ENCODE assay signal across 8 mouse cellular contexts in genomic region chr12:11149421-11150191, GRCm38 (mm10). TPM values are rescaled to one million over a fixed set of nuclear protein-coding genes. Genes with fewer than 3 reads are reported as not detected.
DNase-seq lines count a peak whose midpoint lies in the region; ATAC-seq and TF ChIP-seq lines count a peak whose summit lies in the region.

No protein-coding gene starts in this region.

- H3K27ac ChIP-seq in forebrain, embryonic 14.5 days (ENCODE audit: low read depth, low read length): no peak overlapping the region
- H3K27ac ChIP-seq in heart, postnatal 0 days (ENCODE audit: low read depth): no peak overlapping the region
- no peak overlapping the region for H3K27ac ChIP-seq in liver, embryonic 16.5 days (ENCODE audit: low read length)
- no peak overlapping the region for H3K27ac ChIP-seq in olfactory bulb, adult 2 months (ENCODE audit: insufficient read depth, low read depth, low read length)

- peak; percentile 79 for ATAC-seq in forebrain, embryonic 14.5 days
- ATAC-seq in heart, postnatal 0 days (ENCODE audit: insufficient read depth, low read depth): peak; percentile 38; the same call in 1 of the 2 replicates
- no peak for ATAC-seq in liver, embryonic 16.5 days (ENCODE audit: low read depth)
- ATAC-seq in erythroid progenitor cell, adult 5-6 weeks (replicated peaks; ENCODE audit: low FRiP score, poor library complexity, severe bottlenecking): no peak

- H3K36me3 ChIP-seq in forebrain, embryonic 14.5 days (ENCODE audit: control insufficient read depth, insufficient read depth, low read length): no peaks in the 10 kb centered on the region
- no peaks in the 10 kb centered on the region for H3K36me3 ChIP-seq in heart, postnatal 0 days (replicated peaks; ENCODE audit: control insufficient read depth, insufficient read depth, low read length)
- H3K36me3 ChIP-seq in liver, embryonic 16.5 days (ENCODE audit: control insufficient read depth, insufficient read depth): no peaks in the 10 kb centered on the region

- no peaks in the 10 kb centered on the region for H3K9me3 ChIP-seq in forebrain, embryonic 14.5 days (replicated peaks; ENCODE audit: control insufficient read depth, low read length)
- H3K9me3 ChIP-seq in heart, postnatal 0 days (replicated peaks; ENCODE audit: control insufficient read depth, low read length): no peaks in the 10 kb centered on the region
- H3K9me3 ChIP-seq in liver, embryonic 16.5 days (replicated peaks; ENCODE audit: control insufficient read depth, low read length): no peaks in the 10 kb centered on the region

- peak overlapping the region; percentile 99 for H3K4me2 ChIP-seq in forebrain, embryonic 14.5 days (ENCODE audit: low read length)
- H3K4me2 ChIP-seq in heart, postnatal 0 days (ENCODE audit: low read depth, low read length): peak overlapping the region; percentile 93
- H3K4me2 ChIP-seq in liver, embryonic 16.5 days (ENCODE audit: low read depth, low read length): peak overlapping the region; percentile 54

- no peak for TF ChIP-seq EP300 in heart, postnatal 0 days (IDR thresholded peaks at IDR 0.05; ENCODE audit: low read depth)

- WGBS in forebrain, embryonic 14.5 days: under 1% methylated on average over 36 of the region's 41 CpGs
- WGBS in heart, postnatal 0 days: 1% methylated on average over 41 of the region's 41 CpGs
- WGBS in liver, embryonic 16.5 days (ENCODE audit: insufficient replicate concordance): under 1% methylated on average over 41 of the region's 41 CpGs
- WGBS in olfactory bulb, adult 2 months: under 1% methylated on average over 41 of the region's 41 CpGs

- TF ChIP-seq POLR2A in olfactory bulb, adult 2 months (IDR thresholded peaks at IDR 0.05; ENCODE audit: insufficient read depth, low read depth, low read length): no peak

- peaks cover 17% of the 10 kb centered on the region for H3K27me3 ChIP-seq in forebrain, embryonic 14.5 days (replicated peaks; ENCODE audit: control insufficient read depth, insufficient read depth, low read length)
- peaks cover 41% of the 10 kb centered on the region for H3K27me3 ChIP-seq in heart, postnatal 0 days (ENCODE audit: control insufficient read depth, insufficient read depth, low read length)
- H3K27me3 ChIP-seq in liver, embryonic 16.5 days (ENCODE audit: control insufficient read depth, insufficient read depth, low read depth, low read length): peaks cover 37% of the 10 kb centered on the region

- peak; percentile 16 to 24 for DNase-seq in left cerebral cortex, adult 18-20 months (ENCODE audit: low spot score in 2 of 2)
- no peak for DNase-seq in left cerebral cortex, adult 11 months (ENCODE audit: low spot score)
- DNase-seq in forebrain, embryonic 14.5 days (ENCODE audit: low spot score): peak; percentile 64
- DNase-seq in heart, postnatal 0 days (ENCODE audit: low spot score): no peak
- DNase-seq in kidney, postnatal 25 days: peak; percentile 30 to 60

- TF ChIP-seq CTCF in heart, postnatal 0 days (IDR thresholded peaks at IDR 0.05; ENCODE audit: low read depth): 0 out of 2 replicates have a peak, but pooled peaks have one; percentile 6
- TF ChIP-seq CTCF in olfactory bulb, adult 2 months (IDR thresholded peaks at IDR 0.05; ENCODE audit: insufficient read depth, low read depth, low read length): no peak

- peaks cover 10% of the 10 kb centered on the region; the same call in 1 of the 2 replicates for H3K4me1 ChIP-seq in forebrain, embryonic 14.5 days (ENCODE audit: control insufficient read depth, insufficient read depth, low read length)
- H3K4me1 ChIP-seq in heart, postnatal 0 days (ENCODE audit: control insufficient read depth, insufficient read depth): peaks cover 8% of the 10 kb centered on the region; the same call in 1 of the 2 replicates
- H3K4me1 ChIP-seq in liver, embryonic 16.5 days (ENCODE audit: control insufficient read depth, low read depth, low read length): no peaks in the 10 kb centered on the region
- H3K4me1 ChIP-seq in olfactory bulb, adult 2 months (ENCODE audit: control insufficient read depth, insufficient read depth, low read length): peaks cover 17% of the 10 kb centered on the region

- H3K4me3 ChIP-seq in forebrain, embryonic 14.5 days (ENCODE audit: low read depth, low read length): peak overlapping the region; percentile 58
- H3K4me3 ChIP-seq in heart, postnatal 0 days (ENCODE audit: low read depth, low read length): peak overlapping the region; percentile 60
- peak overlapping the region; percentile 44 for H3K4me3 ChIP-seq in liver, embryonic 16.5 days (ENCODE audit: low read depth, low read length)
- peak overlapping the region; percentile 50 for H3K4me3 ChIP-seq in olfactory bulb, adult 2 months (ENCODE audit: insufficient read depth, low read depth, low read length)

- H3K9ac ChIP-seq in forebrain, embryonic 14.5 days (ENCODE audit: low read length): peak overlapping the region; percentile 58
- peak overlapping the region; percentile 30 for H3K9ac ChIP-seq in heart, postnatal 0 days (replicated peaks; ENCODE audit: low read depth, low read length)
- H3K9ac ChIP-seq in liver, embryonic 16.5 days (ENCODE audit: low read depth, low read length): no peak overlapping the region

RNA-seq across cellular contexts. Expression of gene Kcns3, which starts 1.2 kb away (rescaled TPM):
- total RNA-seq in left cerebral cortex, adult 18-20 months (2021): 1 to 10 TPM; 8.5 to 8.6 TPM
- 0.36 and 0.63 TPM in 2 replicates for polyA plus RNA-seq in forebrain, embryonic 14.5 days (2014; fragmentation: Nextera tagmentation; extraction: Ambion mirVana)
- 0.08 and 1.2 TPM in 2 replicates for total RNA-seq in heart, postnatal 0 days (2014; rRNA removed; ENCODE audit: low replicate concordance)
- polyA plus RNA-seq in heart, postnatal 0 days (2015; fragmentation: Nextera tagmentation; extraction: Ambion mirVana): 0.18 TPM in 2 replicates
- 0.09 and 0.15 TPM in 2 replicates for polyA plus RNA-seq in liver, embryonic 16.5 days (2015; fragmentation: Nextera tagmentation; extraction: Ambion mirVana)
- not detected in 2 replicates for polyA plus RNA-seq in olfactory bulb, adult 2 months (2012; ENCODE audit: insufficient read depth, insufficient read length, low replicate concordance, missing spikeins)
- total RNA-seq in erythroid progenitor cell, adult 5-6 weeks (2015; ENCODE audit: low replicate concordance): not detected in 2 replicates
- not detected in 2 replicates for total RNA-seq in erythroid progenitor cell, adult 5-6 weeks (2017; ENCODE audit: low replicate concordance)

RNA-seq across cellular contexts. Expression of gene Msgn1, which starts 59.2 kb away (rescaled TPM):
- not detected for total RNA-seq in left cerebral cortex, adult 18-20 months (2021)
- polyA plus RNA-seq in forebrain, embryonic 14.5 days (2014; fragmentation: Nextera tagmentation; extraction: Ambion mirVana): not detected in 2 replicates
- not detected in 2 replicates for total RNA-seq in heart, postnatal 0 days (2014; rRNA removed; ENCODE audit: low replicate concordance)
- polyA plus RNA-seq in heart, postnatal 0 days (2015; fragmentation: Nextera tagmentation; extraction: Ambion mirVana): not detected in 2 replicates
- not detected in 2 replicates for polyA plus RNA-seq in liver, embryonic 16.5 days (2015; fragmentation: Nextera tagmentation; extraction: Ambion mirVana)
- polyA plus RNA-seq in olfactory bulb, adult 2 months (2012; ENCODE audit: insufficient read depth, insufficient read length, low replicate concordance, missing spikeins): not detected in 2 replicates
- not detected in 2 replicates for total RNA-seq in erythroid progenitor cell, adult 5-6 weeks (2015; ENCODE audit: low replicate concordance)
- not detected in 2 replicates for total RNA-seq in erythroid progenitor cell, adult 5-6 weeks (2017; ENCODE audit: low replicate concordance)

Comparison
In these comparisons a context has a peak if more than half of its experiments do, and no peak if none do; other contexts are left out.
1. DNase-seq: peak in left cerebral cortex, adult 18-20 months (2 of 2), forebrain, embryonic 14.5 days (single experiment) and kidney, postnatal 25 days (2 of 2); none in left cerebral cortex, adult 11 months (single experiment) and heart, postnatal 0 days (single experiment).
2. ATAC-seq: peak in forebrain, embryonic 14.5 days (single experiment) and heart, postnatal 0 days (single experiment); none in liver, embryonic 16.5 days (single experiment) and erythroid progenitor cell, adult 5-6 weeks (single experiment).
3. Peak in every context shown above with its lines, with median percentiles within 50 percentile points of each other: H3K4me2 ChIP-seq and H3K4me3 ChIP-seq.